Mouse (Mus musculus): ENCODE measurements around the gene Raly.

- TF ChIP-seq GATA1 (IDR thresholded peaks at IDR 0.05; ENCODE audit: borderline replicate concordance, low read length) (no peak), FLI1 (IDR thresholded peaks at IDR 0.05; ENCODE audit: low read length) (no peak)
Measured at GRCm38 (mm10) chr2:154807689-154808088, 16.8 kb downstream of the Raly start.

Measured in megakaryocyte, embryonic 14.5 days (primary cell).